ENCODE assay signal across 9 mouse cellular contexts in the genomic region with DNA sequence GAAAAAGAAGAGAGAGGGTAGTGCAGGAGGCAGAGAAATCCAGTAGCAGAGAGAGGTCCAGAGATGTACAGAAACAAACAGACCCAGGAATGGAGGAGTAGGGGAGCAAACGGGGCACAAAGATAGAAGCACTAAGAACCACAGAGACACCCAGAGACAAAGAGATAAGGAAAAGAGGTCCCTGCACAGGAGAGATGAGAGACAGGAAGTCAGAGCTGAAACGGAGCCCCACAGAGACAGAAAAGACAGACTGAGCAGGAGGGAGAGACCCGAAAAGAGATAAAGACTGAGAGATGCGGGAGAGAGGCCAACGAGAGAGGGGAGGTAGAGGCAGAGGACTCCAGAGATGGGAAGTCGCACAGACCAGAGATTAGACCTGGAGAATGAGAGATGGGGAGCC. TPM values are rescaled to one million over a fixed set of nuclear protein-coding genes. Genes with fewer than 3 reads are reported as not detected.
DNase-seq lines count a peak whose midpoint lies in the region; ATAC-seq and TF ChIP-seq lines count a peak whose summit lies in the region.
"Had no signal": no experiment of that assay in that cellular context is flagged by ENCODE, and none has a peak within 500 bp of the region (broad histone marks: within the 10 kb centered on the region; RNA-seq: fewer than 3 reads in every experiment).

No protein-coding gene starts in this region.

- no peak overlapping the region for H3K27ac ChIP-seq in liver, embryonic 11.5 days (ENCODE audit: low read depth, low read length)
- H3K27ac ChIP-seq in liver, postnatal 0 days (ENCODE audit: low read depth), result no peak overlapping the region
- H3K27ac ChIP-seq in forebrain, embryonic 15.5 days (replicated peaks), result peak overlapping the region; percentile 98
- no peak overlapping the region for H3K27ac ChIP-seq in limb, embryonic 12.5 days
- H3K27ac ChIP-seq in neural tube, embryonic 15.5 days (replicated peaks), result peak overlapping the region; percentile 99
- H3K27ac ChIP-seq: liver, embryonic 14.5 days had no signal

- peaks cover 75% of the 10 kb centered on the region for H3K27me3 ChIP-seq in liver, embryonic 11.5 days (replicated peaks; ENCODE audit: control insufficient read depth, insufficient read depth, low read length)
- H3K27me3 ChIP-seq in liver, postnatal 0 days (ENCODE audit: insufficient read depth, low read length), result peaks cover 71% of the 10 kb centered on the region
- H3K27me3 ChIP-seq in forebrain, embryonic 15.5 days, result peaks cover 35% of the 10 kb centered on the region
- peaks cover 96% of the 10 kb centered on the region for H3K27me3 ChIP-seq in limb, embryonic 12.5 days
- peaks cover 16% of the 10 kb centered on the region; the same call in 1 of the 2 replicates for H3K27me3 ChIP-seq in neural tube, embryonic 15.5 days (replicated peaks)

- H3K4me1 ChIP-seq in liver, embryonic 11.5 days (replicated peaks; ENCODE audit: control insufficient read depth, insufficient read depth, low read length), result peaks cover 7% of the 10 kb centered on the region
- peaks cover 8% of the 10 kb centered on the region for H3K4me1 ChIP-seq in liver, postnatal 0 days (ENCODE audit: insufficient read depth)
- peaks cover 44% of the 10 kb centered on the region for H3K4me1 ChIP-seq in forebrain, embryonic 15.5 days
- H3K4me1 ChIP-seq in limb, embryonic 12.5 days (replicated peaks), result peaks cover 25% of the 10 kb centered on the region
- H3K4me1 ChIP-seq in neural tube, embryonic 15.5 days, result peaks cover 51% of the 10 kb centered on the region

- 5% methylated on average over 6 of the region's 6 CpGs for WGBS in liver, embryonic 11.5 days
- WGBS in liver, postnatal 0 days (ENCODE audit: insufficient replicate concordance), result 4% methylated on average over 6 of the region's 6 CpGs
- 3% methylated on average over 6 of the region's 6 CpGs for WGBS in forebrain, embryonic 15.5 days
- 6% methylated on average over 6 of the region's 6 CpGs for WGBS in limb, embryonic 12.5 days
- 4% methylated on average over 6 of the region's 6 CpGs for WGBS in neural tube, embryonic 15.5 days

- H3K36me3 ChIP-seq in liver, embryonic 11.5 days (ENCODE audit: control insufficient read depth, insufficient read depth, low read length), result no peaks in the 10 kb centered on the region
- H3K36me3 ChIP-seq in liver, postnatal 0 days (replicated peaks; ENCODE audit: insufficient read depth, low read length), result no peaks in the 10 kb centered on the region
- H3K36me3 ChIP-seq in forebrain, embryonic 15.5 days, result no peaks in the 10 kb centered on the region
- H3K36me3 ChIP-seq in limb, embryonic 12.5 days, result no peaks in the 10 kb centered on the region
- no peaks in the 10 kb centered on the region for H3K36me3 ChIP-seq in neural tube, embryonic 15.5 days

- H3K4me2 ChIP-seq in liver, embryonic 11.5 days, result peak overlapping the region; percentile 81
- no peak overlapping the region for H3K4me2 ChIP-seq in liver, postnatal 0 days (ENCODE audit: low read depth, low read length)
- peak overlapping the region; percentile 68 for H3K4me2 ChIP-seq in forebrain, embryonic 15.5 days (replicated peaks)
- H3K4me2 ChIP-seq in limb, embryonic 12.5 days, result peak overlapping the region; percentile 76; the same call in 1 of the 2 replicates
- H3K4me2 ChIP-seq in neural tube, embryonic 15.5 days, result peak overlapping the region; percentile 66

- 0 out of 2 replicates have a peak overlapping the region, but pooled peaks have one; percentile 47 for H3K4me3 ChIP-seq in liver, embryonic 11.5 days (ENCODE audit: low read depth, low read length)
- H3K4me3 ChIP-seq in liver, postnatal 0 days (ENCODE audit: low read depth, low read length), result no peak overlapping the region
- H3K4me3 ChIP-seq in forebrain, embryonic 15.5 days, result peak overlapping the region; percentile 52
- no peak overlapping the region for H3K4me3 ChIP-seq in limb, embryonic 12.5 days (replicated peaks)
- peak overlapping the region; percentile 62 for H3K4me3 ChIP-seq in neural tube, embryonic 15.5 days (replicated peaks)

- H3K9me3 ChIP-seq in liver, embryonic 11.5 days (ENCODE audit: control insufficient read depth, low read length), result no peaks in the 10 kb centered on the region
- no peaks in the 10 kb centered on the region for H3K9me3 ChIP-seq in liver, postnatal 0 days (ENCODE audit: low read length)
- no peaks in the 10 kb centered on the region for H3K9me3 ChIP-seq in forebrain, embryonic 15.5 days
- H3K9me3 ChIP-seq in limb, embryonic 12.5 days, result no peaks in the 10 kb centered on the region
- no peaks in the 10 kb centered on the region for H3K9me3 ChIP-seq in neural tube, embryonic 15.5 days (replicated peaks)

- ATAC-seq in liver, embryonic 11.5 days (replicated peaks; ENCODE audit: low FRiP score), result no peak
- ATAC-seq in liver, postnatal 0 days, result no peak
- no peak for ATAC-seq in forebrain, embryonic 15.5 days (replicated peaks)
- no peak for ATAC-seq in limb, embryonic 12.5 days (ENCODE audit: insufficient number of reproducible peaks, insufficient read depth, low FRiP score, low TSS enrichment, low read depth)
- ATAC-seq in neural tube, embryonic 15.5 days (ENCODE audit: low FRiP score), result no peak

- no peak for DNase-seq in liver, embryonic 11.5 days (ENCODE audit: low spot score)
- no peak for DNase-seq in liver, postnatal 0 days
- DNase-seq in spleen, adult 12 weeks (ENCODE audit: low spot score), result no peak
- DNase-seq in natural killer cell, adult 2 months (ENCODE audit: low spot score in 2 of 2), result no peak
- no peak for DNase-seq in urinary bladder, postnatal 14 days (ENCODE audit: low spot score)

- no peak overlapping the region for H3K9ac ChIP-seq in liver, embryonic 11.5 days (ENCODE audit: low read depth, low read length)
- H3K9ac ChIP-seq in liver, postnatal 0 days (replicated peaks), result no peak overlapping the region
- H3K9ac ChIP-seq in forebrain, embryonic 15.5 days (replicated peaks), result 0 out of 2 replicates have a peak overlapping the region, but pooled peaks have one; percentile 75
- H3K9ac ChIP-seq in limb, embryonic 12.5 days (replicated peaks), result no peak overlapping the region
- peak overlapping the region; percentile 81; the same call in 1 of the 2 replicates for H3K9ac ChIP-seq in neural tube, embryonic 15.5 days (replicated peaks)
- H3K9ac ChIP-seq: liver, embryonic 14.5 days had no signal

- TF ChIP-seq CTCF in liver, postnatal 0 days (IDR thresholded peaks at IDR 0.05; ENCODE audit: low read depth), result no peak

- no peak for TF ChIP-seq EP300 in liver, postnatal 0 days (IDR thresholded peaks at IDR 0.05; ENCODE audit: low read depth)

RNA-seq across cellular contexts. Expression of a gene that starts 1.0 kb away (rescaled TPM):
- polyA plus RNA-seq in liver, embryonic 11.5 days (2014; fragmentation: Nextera tagmentation; extraction: Ambion mirVana), result 2.2 and 3.2 TPM in 2 replicates
- polyA plus RNA-seq in liver, postnatal 0 days (2015; fragmentation: Nextera tagmentation; extraction: Ambion mirVana), result 2.0 and 2.9 TPM in 2 replicates
- 17.4 and 17.5 TPM in 2 replicates for polyA plus RNA-seq in forebrain, embryonic 15.5 days (2015; fragmentation: Nextera tagmentation; extraction: Ambion mirVana)
- 2.7 and 2.9 TPM in 2 replicates for polyA plus RNA-seq in limb, embryonic 12.5 days (2016; fragmentation: Nextera tagmentation; extraction: Ambion mirVana)
- 19.5 and 24.1 TPM in 2 replicates for polyA plus RNA-seq in neural tube, embryonic 15.5 days (2015; fragmentation: Nextera tagmentation; extraction: Ambion mirVana)

RNA-seq across cellular contexts. Expression of a gene that starts 39.9 kb away (rescaled TPM):
- 19.6 and 21.1 TPM in 2 replicates for polyA plus RNA-seq in liver, embryonic 11.5 days (2014; fragmentation: Nextera tagmentation; extraction: Ambion mirVana)
- polyA plus RNA-seq in liver, postnatal 0 days (2015; fragmentation: Nextera tagmentation; extraction: Ambion mirVana), result 19.2 and 21.1 TPM in 2 replicates
- polyA plus RNA-seq in forebrain, embryonic 15.5 days (2015; fragmentation: Nextera tagmentation; extraction: Ambion mirVana), result 17.7 and 18.0 TPM in 2 replicates
- 12.2 and 13.6 TPM in 2 replicates for polyA plus RNA-seq in limb, embryonic 12.5 days (2016; fragmentation: Nextera tagmentation; extraction: Ambion mirVana)
- polyA plus RNA-seq in neural tube, embryonic 15.5 days (2015; fragmentation: Nextera tagmentation; extraction: Ambion mirVana), result 16.7 and 17.7 TPM in 2 replicates

RNA-seq across cellular contexts. Expression of a gene that starts 40.7 kb away (rescaled TPM):
- 4.0 and 4.2 TPM in 2 replicates for polyA plus RNA-seq in liver, embryonic 11.5 days (2014; fragmentation: Nextera tagmentation; extraction: Ambion mirVana)
- 1.0 and 1.2 TPM in 2 replicates for polyA plus RNA-seq in liver, postnatal 0 days (2015; fragmentation: Nextera tagmentation; extraction: Ambion mirVana)
- 1.9 and 2.0 TPM in 2 replicates for polyA plus RNA-seq in forebrain, embryonic 15.5 days (2015; fragmentation: Nextera tagmentation; extraction: Ambion mirVana)
- polyA plus RNA-seq in limb, embryonic 12.5 days (2016; fragmentation: Nextera tagmentation; extraction: Ambion mirVana), result 3.1 and 3.4 TPM in 2 replicates
- 1.7 and 2.3 TPM in 2 replicates for polyA plus RNA-seq in neural tube, embryonic 15.5 days (2015; fragmentation: Nextera tagmentation; extraction: Ambion mirVana)

RNA-seq across cellular contexts. Expression of a gene that starts 57.1 kb away (rescaled TPM):
- polyA plus RNA-seq in liver, embryonic 11.5 days (2014; fragmentation: Nextera tagmentation; extraction: Ambion mirVana), result 11.0 and 13.0 TPM in 2 replicates
- 4.3 and 5.1 TPM in 2 replicates for polyA plus RNA-seq in liver, postnatal 0 days (2015; fragmentation: Nextera tagmentation; extraction: Ambion mirVana)
- 16.2 and 17.4 TPM in 2 replicates for polyA plus RNA-seq in forebrain, embryonic 15.5 days (2015; fragmentation: Nextera tagmentation; extraction: Ambion mirVana)
- polyA plus RNA-seq in limb, embryonic 12.5 days (2016; fragmentation: Nextera tagmentation; extraction: Ambion mirVana), result 16.9 and 19.4 TPM in 2 replicates
- 16.0 and 16.3 TPM in 2 replicates for polyA plus RNA-seq in neural tube, embryonic 15.5 days (2015; fragmentation: Nextera tagmentation; extraction: Ambion mirVana)

Comparison
In these comparisons a context has a peak if more than half of its experiments do, and no peak if none do; other contexts are left out.
1. H3K4me3 ChIP-seq: peak in liver, embryonic 11.5 days (single experiment), forebrain, embryonic 15.5 days (single experiment) and neural tube, embryonic 15.5 days (single experiment); none in liver, postnatal 0 days (single experiment) and limb, embryonic 12.5 days (single experiment).
2. H3K27ac ChIP-seq: peak in forebrain, embryonic 15.5 days (single experiment) and neural tube, embryonic 15.5 days (single experiment); none in liver, embryonic 11.5 days (single experiment), liver, postnatal 0 days (single experiment) and limb, embryonic 12.5 days (single experiment).
3. H3K9ac ChIP-seq: peak in forebrain, embryonic 15.5 days (single experiment) and neural tube, embryonic 15.5 days (single experiment); none in liver, embryonic 11.5 days (single experiment), liver, postnatal 0 days (single experiment) and limb, embryonic 12.5 days (single experiment).